Mouse (Mus musculus): ENCODE results near the gene B3gntl1. TPM values are rescaled to one million over a fixed set of nuclear protein-coding genes. Genes with fewer than 3 reads are reported as not detected.
A peak's percentile ranks its signal among the peaks of the same experiment; 100 is the strongest.

B3gntl1 gene
- total RNA-seq (2021), result 1 to 10 TPM; 6.1 to 9.9 TPM
- long read RNA-seq, experiment 1, transcript B3gntl1-202 (13 exons, 2,864 nt), result major isoform, 5 of 8 reads
- long read RNA-seq, experiment 1, partial matches to known transcripts, result 0 of 8 reads
- long read RNA-seq, experiment 1, other reads (novel, unspliced or antisense), result 3 of 8 reads
- long read RNA-seq, experiment 2, partial matches to known transcripts, result 0 of 9 reads
- long read RNA-seq, experiment 2, other reads (novel, unspliced or antisense), result 5 of 9 reads

DNA sequence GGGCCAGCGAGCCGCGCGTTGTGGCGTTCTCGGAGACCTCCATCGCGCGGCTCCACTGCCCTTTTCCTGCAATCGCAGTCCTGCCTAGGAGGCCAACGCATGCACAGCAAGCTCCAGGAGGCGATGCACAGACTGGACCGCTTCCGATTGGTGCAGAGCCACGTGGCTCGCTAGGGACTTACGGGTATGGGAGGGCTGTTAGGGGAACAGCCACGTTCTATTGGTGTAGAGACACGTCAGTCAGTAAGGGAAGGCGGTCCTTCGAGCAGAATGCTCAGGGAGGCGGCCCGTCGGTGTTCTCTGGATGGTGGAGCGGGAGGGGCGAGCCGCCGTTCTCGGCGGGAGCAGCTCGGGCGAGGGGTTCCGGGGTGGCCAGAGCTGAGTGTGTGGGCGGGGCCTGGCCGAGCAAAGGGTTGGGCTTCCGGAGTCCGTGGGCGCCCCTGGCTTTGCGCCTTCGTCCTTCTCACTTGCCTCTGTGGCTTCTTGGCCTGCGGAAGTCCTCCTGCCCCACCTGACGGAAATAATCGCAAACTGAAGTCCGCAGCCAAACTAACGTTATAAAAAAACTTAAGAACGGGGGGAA, at the start of gene B3gntl1:
Gene B3gntl1 (minus strand): TSS at position 164 of the 583 bp plus-strand sequence.
- peak; percentile 99 for DNase-seq

DNA sequence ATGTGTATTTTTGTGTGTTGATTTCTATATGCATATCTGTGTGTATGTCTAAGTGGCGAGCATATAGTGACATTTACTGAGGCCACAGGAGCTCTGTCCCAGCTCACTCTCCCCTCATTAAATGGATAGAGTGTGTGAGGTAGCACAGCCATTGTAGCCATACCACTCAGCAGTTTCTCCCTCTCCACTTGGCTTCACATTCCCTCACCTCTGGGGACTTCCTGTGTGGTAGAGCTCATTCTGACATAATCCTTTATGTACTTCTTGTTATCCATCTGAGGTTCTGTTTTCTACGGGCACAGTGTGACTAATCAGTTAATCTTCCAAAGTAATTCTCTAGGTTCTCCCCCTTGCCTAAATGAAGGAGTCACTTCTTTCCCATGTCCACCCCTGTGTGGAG, 49.5 kb upstream of the B3gntl1 start:
- DNase-seq, result no peak

DNA sequence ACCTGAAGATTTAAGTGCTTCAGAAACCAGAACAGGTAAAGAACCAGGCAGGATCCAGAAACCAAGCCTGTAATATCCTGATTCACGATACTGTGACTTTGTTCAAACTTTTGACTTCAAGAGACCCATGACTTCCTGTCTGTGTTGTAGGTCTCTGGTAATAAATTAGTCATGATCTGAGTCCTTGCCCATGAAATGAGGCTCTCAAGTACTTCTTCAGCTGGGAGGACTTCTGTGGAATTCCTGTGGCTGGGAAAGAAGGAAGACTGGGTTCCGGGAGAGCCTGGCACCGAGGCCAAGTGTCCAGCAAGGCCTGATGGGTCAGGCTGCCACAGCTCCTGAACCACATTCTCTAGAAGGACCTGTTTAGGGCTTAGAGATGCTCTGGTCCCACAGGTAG, 47.8 kb upstream of the B3gntl1 start:
- no peak for DNase-seq

DNA sequence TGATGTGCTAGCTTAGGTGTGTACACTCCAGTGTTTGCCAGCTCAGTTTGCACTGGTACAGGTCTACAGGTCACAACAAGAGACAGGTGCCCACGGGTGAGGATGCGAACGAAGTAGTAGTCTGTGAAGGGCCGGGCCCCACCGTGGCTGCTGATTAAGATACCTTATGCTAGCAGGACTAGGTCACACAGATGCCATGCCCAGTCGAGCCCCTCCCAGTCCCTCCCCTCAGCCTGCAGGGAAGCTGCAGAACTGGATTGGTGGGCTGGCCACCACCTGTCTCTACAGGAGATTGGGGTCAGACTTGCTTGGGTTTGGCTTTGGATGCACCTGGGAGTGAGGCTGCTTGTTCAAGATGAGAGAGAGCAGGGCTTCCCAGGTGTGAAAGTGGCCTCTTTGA, 44.8 kb upstream of the B3gntl1 start:
- no peak for DNase-seq

DNA sequence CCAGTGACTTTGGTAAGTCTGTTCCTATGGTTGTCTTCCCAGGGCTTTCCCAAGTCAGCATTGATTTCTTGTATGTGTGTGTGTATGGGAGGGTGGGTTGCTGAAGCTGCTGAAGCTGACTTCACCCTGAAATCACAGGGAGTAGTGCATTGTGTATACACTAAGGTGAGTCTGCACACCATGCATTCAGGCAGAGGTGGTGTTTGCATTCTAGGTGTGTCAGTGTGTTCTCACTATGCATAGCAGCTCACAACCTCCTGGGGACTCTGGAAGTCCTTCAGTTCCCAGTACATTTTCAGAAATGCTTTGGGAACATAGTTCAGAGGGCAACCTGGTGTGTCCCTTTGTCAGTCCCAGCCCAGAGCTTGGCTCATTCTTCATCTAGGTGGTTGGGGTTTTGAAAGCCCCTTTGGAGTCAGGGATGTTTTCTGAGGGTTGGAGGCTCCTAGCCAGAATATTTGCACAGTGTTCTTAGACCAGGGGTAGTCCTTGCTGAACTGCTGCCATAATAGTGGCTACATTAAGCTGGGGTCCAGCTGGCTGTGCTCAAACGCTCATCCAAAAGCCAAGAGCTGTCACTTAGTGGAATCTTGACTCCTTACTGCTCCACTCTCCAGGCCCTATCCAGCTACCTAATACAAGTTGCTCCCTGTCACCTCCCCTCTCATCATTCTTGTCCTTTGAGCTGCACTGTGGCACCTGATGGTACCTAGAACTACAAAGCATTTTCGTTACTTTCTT, 42.0 kb upstream of the B3gntl1 start:
- no peak for DNase-seq

DNA sequence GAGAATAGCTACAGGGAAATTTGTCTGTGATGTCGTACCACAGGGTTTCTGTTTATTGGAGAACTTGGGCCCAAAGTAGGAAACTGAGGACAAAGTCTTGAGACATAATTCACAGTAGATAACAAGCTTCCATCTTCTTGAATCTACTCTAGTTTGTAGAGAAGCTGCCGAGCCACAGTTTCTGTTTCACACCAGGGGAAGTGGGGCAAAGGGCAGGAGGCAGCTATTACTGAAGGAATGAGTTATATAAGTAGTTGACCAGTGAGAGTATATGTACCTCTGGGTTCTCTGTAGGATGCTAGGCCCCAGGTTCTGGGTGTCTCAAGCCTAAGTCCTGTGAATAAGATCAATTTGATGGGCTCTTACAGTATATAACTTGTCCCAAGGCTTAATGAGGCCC, 40.6 kb upstream of the B3gntl1 start:
- DNase-seq, result no peak

DNA sequence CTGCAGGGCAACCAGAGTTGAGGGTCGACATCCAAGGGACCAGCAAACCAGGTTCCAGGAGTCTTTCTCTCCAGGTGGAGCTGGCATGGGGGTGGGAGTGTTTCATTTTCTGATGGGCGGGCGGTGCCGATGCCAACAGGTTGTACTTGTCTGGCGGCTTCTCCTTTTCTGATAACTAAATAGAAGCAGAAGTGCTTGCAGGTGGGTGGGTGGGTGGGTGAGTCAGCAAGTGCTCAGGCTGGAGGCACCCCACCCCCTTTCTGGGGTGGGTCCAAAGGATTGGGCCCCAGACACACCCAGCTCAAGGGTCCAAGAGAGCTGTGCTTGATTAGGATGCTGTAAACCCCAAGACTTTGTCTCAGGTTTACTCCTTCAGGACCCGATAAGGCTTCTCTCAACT, 40.0 kb upstream of the B3gntl1 start:
- DNase-seq, result no peak

DNA sequence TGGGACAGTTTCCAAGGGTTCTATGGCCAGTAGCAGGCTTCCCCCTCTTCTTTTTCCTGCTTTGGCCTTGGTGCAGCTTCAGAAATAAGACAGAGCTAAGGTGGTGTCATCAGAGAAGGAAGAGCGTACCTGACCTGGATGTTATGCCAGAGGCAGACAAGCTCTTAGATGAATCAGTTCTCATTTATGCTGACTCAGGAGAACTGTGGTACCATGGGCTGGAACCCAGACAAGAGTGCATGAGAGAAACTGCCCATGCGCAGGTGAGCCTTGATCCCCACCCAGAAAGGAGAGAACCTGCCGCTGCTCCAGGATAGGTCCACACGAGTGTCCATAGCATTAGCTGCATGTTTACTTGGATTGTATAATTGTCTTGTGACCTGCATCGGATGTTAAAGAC, 37.3 kb upstream of the B3gntl1 start:
- DNase-seq, result no peak

DNA sequence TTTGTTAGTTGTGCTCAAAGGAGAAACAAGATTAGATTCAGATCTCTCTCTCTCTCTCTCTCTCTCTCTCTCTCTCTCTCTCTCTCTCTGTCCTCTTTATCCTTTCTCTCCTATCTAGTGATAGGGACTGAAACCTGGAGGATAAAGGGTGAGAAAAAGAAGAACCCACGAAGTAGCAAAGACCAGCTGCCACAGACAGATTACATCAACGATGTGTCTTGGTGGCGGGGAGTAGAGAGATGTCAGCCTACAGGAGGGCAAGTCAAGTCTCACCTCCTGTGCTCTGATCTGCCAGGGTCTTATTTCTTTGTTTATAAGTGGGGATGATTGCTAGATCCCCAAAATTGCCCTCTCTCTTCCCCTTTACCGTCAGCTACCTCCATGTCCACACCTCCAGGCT, 36.3 kb upstream of the B3gntl1 start:
- no peak for DNase-seq

DNA sequence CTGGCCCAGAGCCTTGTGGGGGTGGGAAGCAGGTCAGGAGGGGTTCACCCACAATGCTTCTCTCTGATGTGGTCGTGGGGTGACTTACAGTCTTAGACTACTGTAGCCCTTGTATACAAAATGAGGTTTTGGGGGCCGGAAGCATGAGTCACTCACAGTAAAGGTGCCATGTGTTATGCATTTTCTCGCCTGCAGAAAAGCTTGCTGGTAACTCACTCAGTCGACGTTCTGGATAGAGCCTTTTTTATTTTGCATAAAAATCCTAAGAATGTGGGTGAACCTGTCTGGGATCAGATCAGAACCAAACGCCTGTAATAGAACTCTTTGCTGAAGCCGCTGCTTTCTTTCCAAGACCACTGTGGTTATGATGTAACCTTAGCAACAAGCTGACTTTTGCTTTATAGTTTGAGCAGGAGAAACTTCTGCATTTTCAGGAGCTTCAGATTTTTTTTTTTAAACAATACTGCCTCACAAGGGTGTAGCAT, 33.6 kb upstream of the B3gntl1 start:
- no peak for DNase-seq

DNA sequence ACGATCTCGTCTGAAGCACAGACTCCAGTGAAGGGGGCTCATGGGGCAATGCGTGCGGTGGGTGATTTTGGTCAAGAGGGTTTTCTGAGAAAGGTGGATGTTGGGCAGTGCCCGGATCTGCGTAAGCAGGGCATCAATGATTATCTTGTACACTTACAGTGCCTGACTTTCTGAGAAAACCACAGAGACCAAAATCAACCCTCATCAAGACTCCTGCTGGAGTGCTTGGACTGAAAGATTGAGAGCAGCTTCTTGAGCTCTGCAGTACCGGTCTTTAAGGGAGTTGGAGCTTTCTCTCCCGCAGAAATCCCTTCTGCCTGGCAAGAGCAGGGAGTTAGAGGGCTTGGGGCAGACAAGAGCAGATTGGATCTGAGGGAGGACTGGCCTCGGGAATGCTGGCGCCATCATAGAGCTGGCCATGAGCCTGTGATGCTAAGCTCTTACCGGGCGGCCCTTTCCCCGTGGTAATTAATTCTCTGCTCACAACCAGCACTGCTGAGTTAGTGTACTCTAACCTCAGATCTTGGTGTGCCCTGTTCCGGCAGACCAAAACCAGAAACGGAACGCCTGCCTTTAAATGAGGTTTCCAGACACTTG, 30.8 kb upstream of the B3gntl1 start:
- DNase-seq, result peak; percentile 20

DNA sequence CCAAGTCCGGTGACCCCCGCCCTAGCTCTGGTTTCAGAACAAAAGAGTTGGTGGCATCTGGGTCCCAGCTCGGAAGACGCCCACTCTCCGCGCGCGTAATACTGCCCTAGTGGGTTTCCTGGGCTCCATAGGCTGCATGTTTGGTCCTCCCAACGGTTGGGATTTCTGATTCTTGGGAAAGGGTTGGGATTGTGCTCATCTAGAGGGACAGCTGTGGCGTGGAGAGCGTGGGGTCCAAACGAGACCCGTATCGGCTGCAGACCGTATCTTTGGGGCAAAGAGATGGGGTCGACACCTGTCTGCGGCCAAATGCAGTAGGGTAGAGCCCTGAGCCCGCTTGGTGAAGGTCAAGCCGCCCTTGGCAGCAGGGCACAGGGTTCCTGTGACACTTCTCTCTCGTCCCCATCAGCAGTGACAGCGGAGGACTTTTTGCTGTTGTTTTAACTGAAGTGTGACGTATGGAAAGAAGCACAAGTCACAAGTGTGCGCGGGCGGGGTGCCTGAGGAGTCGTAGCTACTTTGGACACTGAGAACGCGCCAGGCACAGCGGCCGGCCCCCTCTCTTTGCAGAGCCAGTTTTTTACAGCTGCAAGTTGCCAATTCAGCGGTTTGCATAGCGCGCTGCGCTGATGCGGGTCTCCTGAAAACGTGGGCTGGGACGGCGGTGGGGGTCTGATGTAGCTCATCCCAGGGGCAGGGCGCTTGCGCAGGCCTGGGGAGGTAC, 30.1 kb upstream of the B3gntl1 start:
- peak; percentile 71 for DNase-seq

DNA sequence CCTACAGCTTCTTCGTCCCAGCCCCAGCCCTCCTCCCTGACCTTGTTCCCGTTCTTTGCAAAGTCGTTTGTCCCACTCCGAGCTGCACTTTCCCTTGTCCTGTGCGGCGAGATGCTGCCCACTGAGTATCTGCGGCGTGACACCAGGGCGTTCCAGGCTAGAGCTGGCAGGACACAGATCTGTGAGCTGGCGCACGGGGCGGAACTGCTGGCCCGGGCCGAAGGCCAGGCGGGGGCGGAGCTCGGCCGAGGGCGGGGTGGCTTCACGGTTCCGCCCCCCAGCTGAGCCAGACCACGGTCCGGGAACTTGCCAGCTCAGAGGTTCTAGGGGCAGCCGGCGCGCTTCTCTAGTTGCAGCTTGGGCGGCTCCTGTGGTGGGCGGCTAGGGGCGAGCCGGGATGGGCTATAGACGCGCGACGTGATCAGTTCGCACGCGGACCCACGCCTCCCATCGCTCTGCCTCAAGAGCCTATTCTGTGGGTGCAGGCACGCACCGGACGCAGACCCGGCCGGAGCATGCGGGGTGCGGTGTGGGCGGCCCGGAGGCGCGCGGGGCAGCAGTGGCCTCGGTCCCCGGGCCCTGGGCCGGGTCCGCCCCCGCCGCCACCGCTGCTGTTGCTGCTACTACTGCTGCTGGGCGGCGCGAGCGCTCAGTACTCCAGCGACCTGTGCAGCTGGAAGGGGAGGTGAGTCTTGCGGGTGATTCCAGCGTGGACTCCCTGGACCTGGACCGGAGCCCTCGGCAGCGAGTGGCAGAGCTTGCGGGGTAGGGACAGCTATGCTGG, 29.4 kb upstream of the B3gntl1 start:
- DNase-seq, result peak; percentile 98

DNA sequence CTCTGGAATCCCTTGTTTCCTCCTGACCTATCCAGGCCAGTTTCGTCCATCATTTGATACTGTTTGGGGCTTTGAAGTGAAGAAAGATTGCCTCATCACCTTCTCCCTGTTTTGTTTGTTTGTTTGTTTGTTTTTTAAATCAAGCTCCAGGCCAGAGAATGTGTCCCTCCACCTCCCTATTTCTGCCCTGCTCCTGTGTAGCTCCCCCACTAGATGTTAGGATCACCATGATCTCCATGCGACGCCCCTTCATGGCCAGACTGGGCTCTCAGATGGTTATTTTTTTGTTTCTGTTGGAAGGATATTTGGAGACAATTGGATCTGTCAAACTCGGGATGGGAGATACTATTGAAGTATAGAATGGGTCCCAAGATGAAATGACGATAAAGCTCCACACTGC, 28.3 kb upstream of the B3gntl1 start, which contains the start of gene Metrnl:
Gene Metrnl (plus strand): TSS at position 301 of the 400 bp plus-strand sequence.
- DNase-seq, result no peak

DNA sequence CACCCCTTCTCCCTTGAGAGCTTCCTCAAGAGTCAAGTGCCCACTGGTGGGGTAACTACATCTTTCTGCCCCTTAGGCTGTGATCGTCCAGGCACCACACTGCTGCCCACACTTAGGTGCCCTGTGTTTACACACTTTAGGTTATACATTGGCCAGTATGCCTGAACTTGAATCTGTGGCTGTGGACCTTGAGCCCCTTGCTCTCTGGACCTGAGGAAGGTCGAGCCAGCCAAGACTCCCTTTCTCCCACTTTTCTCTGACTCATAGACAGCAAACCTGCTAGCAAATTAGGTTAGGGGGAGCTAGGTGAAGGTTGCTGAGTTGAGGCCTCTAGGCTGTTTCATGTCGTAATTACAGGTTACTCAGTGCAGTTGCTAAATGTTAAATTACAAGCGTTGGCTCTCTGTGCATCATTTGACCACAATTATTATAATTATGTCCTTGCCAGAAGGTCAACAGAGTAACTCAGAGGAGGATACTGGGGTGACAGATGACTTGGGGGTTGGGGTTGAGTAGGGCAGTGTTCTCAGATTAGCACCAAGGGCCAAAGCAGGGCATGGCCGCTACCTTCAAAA, 25.5 kb upstream of the B3gntl1 start:
- peak; percentile 19 for DNase-seq

DNA sequence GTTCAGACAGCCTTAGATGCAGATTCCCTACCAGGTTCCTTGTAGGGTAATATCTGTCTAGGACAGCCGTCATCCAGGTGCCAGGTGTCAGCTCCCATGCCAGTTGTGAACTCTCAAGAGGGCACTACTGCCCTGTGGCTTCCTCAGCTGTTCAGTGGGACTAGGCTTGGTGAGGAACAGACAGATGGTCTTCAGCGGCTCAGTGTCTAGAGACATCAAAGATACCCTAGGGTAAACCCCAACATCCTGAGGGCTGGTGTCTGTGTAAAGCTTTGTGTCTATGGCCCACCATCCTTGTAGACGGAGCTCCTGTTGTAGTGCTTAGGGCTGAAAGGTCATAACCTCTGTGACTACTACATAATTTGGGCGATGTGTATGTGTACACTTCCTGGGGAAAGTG, 24.3 kb upstream of the B3gntl1 start:
- DNase-seq, result no peak

DNA sequence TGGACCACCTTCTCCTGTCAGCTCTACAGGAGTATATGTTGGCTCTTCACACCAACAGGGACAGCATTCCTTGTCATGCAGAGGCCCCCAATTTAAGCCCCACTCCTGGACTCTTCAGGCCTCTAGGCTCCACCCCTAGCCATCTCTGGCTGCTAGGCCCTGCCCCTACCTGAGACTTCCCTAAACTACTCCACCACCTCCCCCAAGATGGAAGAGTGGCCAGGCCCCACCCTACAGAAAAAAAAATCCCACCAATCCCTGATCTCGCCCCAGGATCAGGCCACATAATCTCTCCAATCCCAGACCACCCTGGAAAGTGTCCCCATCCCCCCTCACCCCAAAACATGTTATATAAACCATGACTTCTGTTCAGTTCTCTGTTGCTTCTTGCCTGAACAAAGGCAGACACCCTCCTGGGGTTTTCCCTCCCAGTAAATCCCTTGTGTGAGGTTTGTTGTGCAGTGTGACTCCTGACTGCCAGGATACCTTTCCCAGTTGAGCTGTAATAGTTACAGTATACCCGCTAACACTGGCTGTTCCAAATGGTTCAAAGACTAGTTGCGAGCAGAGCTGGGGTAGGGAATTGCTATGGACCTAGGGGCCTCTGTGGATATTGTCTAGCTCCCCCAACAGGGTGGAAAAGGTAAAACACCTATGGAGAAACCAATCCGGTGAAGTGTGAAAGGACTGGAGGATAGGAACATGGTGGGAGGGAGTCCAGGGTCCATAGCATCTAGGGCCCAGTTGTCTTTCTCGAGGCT, 22.5 kb upstream of the B3gntl1 start:
- DNase-seq, result no peak

DNA sequence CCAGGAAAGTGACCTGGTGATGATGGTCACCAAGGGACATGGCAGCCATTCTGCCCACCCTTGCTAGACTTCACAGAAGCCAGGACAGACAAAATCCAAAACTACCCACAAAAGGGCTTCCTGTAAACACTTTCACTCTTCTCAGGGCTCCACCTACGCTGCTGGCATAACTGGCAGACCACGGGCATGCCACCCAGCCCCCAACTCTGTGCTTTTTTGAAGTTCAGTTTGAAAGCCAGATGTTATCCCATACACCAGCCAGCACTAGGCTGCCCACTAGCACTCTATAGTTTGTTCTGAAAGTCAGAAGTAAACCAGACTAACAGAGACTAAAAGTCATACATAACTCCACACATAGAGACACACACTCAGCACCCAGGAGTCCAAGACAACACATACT, 15.1 kb upstream of the B3gntl1 start:
- DNase-seq, result no peak

DNA sequence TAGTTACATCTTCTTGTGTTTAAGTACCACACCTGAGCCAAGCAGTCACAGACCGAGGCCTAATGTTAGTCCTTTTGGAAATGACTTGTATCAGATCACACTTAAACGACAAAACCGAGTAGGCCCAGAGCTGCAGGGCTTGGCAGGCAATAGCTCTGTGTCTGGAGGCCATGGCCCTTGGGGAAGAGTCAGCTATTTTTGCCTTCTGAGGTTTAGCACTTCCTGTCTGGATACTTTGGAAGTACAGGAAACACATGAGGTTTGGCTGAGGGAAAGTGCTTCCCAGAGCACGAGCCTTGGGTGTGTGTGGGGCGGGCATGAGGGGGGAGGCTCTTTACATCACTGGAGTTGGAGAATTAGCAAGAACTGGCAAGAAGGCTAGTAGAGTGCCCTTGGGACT, 13.7 kb upstream of the B3gntl1 start:
- DNase-seq, result peak; percentile 60

DNA sequence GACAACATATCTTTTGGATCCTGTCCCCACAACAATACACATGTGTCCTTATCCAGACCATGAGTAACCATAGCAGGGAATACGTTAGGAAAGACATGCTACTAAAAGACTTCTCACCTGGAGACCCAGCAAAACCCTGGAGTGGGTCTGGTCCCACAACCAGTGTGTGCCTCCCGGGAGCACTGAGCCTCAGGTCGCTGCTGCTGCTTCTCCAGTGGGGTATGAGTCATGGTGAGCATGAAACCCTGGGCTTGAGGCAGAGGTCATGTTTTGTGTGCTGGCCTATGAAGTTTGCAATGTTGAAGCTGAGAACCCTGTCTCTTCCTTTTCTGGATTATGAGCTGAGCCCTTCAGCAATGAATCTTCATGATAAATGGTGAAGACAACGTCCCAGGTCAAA, 13.1 kb upstream of the B3gntl1 start:
- peak; percentile 21 for DNase-seq

Data from adrenal gland, postnatal 10 days (tissue).